Mouse (Mus musculus) kidney, embryonic 15.5 days (tissue): Measurements from ENCODE around the gene Mvp. TPM values are rescaled to one million over a fixed set of nuclear protein-coding genes. Genes with fewer than 3 reads are reported as not detected.

ENCODE experiments used
- ATAC-seq: fragments of 200-750 bp; cut with Nextera tagmentation; replicated peaks from 2 replicates; pipeline ENCODE4 v1.8.0; 2017; ENCODE audit warnings: moderate TSS enrichment; ENCODE audit not compliant: low FRiP score
- H3K27ac ChIP-seq: fragments of 300-500 bp; sonication (generic); 2 replicates; pipeline ENCODE4 v1.5.1; 2015; ENCODE audit warnings: mild to moderate bottlenecking, inconsistent platforms
- H3K27me3 ChIP-seq: fragments of 300-500 bp; sonication (generic); 2 replicates; pipeline ENCODE4 v1.6.1; 2015; ENCODE audit warnings: inconsistent platforms
- H3K36me3 ChIP-seq: fragments of 300-500 bp; sonication (generic); 2 replicates; pipeline ENCODE4 v1.6.1; 2015; ENCODE audit warnings: inconsistent platforms
- H3K4me1 ChIP-seq: fragments of 300-500 bp; sonication (generic); 2 replicates; pipeline ENCODE4 v1.6.1; 2015; ENCODE audit warnings: inconsistent platforms
- H3K4me2 ChIP-seq: fragments of 300-500 bp; sonication (generic); 2 replicates; pipeline ENCODE4 v1.6.1; 2015; ENCODE audit warnings: moderate library complexity, mild to moderate bottlenecking, inconsistent platforms
- H3K4me3 ChIP-seq: fragments of 300-500 bp; sonication (generic); replicated peaks from 2 replicates; pipeline ENCODE4 v1.5.1; 2015; ENCODE audit warnings: mild to moderate bottlenecking, inconsistent platforms
- H3K9ac ChIP-seq: fragments of 300-500 bp; sonication (generic); 2 replicates; pipeline ENCODE4 v1.6.1; 2015; ENCODE audit warnings: mild to moderate bottlenecking, inconsistent platforms
- H3K9me3 ChIP-seq: fragments of 300-500 bp; sonication (generic); replicated peaks from 2 replicates; pipeline ENCODE4 v1.6.1; 2016; ENCODE audit warnings: inconsistent platforms
- WGBS: fragments of 180-500 bp; shearing (Covaris S2); methylation state at CpG from one replicate; pipeline ENCODE4 v1.1.7; 2015; ENCODE audit warnings: mixed read lengths; 5-methylcytosine and 5-hydroxymethylcytosine counted together
- polyA plus RNA-seq: library from polyadenylated mRNA; unstranded; fragments of >200 nt; fragmentation: Nextera tagmentation; extraction: Ambion mirVana; gene quantifications from 2 replicates; pipeline ENCODE4 v1.2.1, GENCODE M21; 2015

The Mvp gene
- polyA plus RNA-seq, 1 experiment from 2014 or later, result 16.8 TPM

GRCm38 (mm10) chr7:127017950-127018345 lies 3.5 kb upstream of the Mvp start:
- H3K9me3 ChIP-seq, result no peaks in the 10 kb centered on the region
- no peaks in the 10 kb centered on the region for H3K27me3 ChIP-seq
- H3K27ac ChIP-seq, result peak overlapping the region; percentile 96
- 32% methylated on average over 6 of the region's 6 CpGs for WGBS
- H3K36me3 ChIP-seq, result peaks cover 34% of the 10 kb centered on the region
- peak overlapping the region; percentile 69 for H3K4me3 ChIP-seq
- H3K4me2 ChIP-seq, result peak overlapping the region; percentile 92
- ATAC-seq, result no peak
- peak overlapping the region; percentile 43; the same call in 1 of the 2 replicates for H3K9ac ChIP-seq
- peaks cover 87% of the 10 kb centered on the region for H3K4me1 ChIP-seq

- Histone ChIP-seq H3K9ac (peak within 1 kb of the TSS; percentile 81), H3K27me3 (no peaks in the 10 kb centered on the region), H3K27ac (peak within 1 kb of the TSS; percentile 96), H3K9me3 (no peaks in the 10 kb centered on the region), H3K4me1 (peaks cover 81% of the 10 kb centered on the region), H3K4me3 (peak within 1 kb of the TSS; percentile 69), H3K36me3 (peaks cover 34% of the 10 kb centered on the region), H3K4me2 (peak within 1 kb of the TSS; percentile 92)
- ATAC-seq, result peak; percentile 76
- 4% methylated on average over 39 of the region's 39 CpGs for WGBS
Measured at GRCm38 (mm10) chr7:127016971-127017949, 2.8 kb upstream of the Mvp start, which contains the start of gene Pagr1a. Gene Pagr1a, minus strand, starts transcription at chr7:127017352.

- under 1% methylated on average over 22 of the region's 22 CpGs for WGBS
- peak overlapping the region; percentile 81 for H3K9ac ChIP-seq
- H3K4me1 ChIP-seq, result peaks cover 74% of the 10 kb centered on the region
- H3K9me3 ChIP-seq, result no peaks in the 10 kb centered on the region
- peak overlapping the region; percentile 96 for H3K27ac ChIP-seq
- H3K4me3 ChIP-seq, result peak overlapping the region; percentile 69
- H3K4me2 ChIP-seq, result peak overlapping the region; percentile 92
- peaks cover 30% of the 10 kb centered on the region for H3K36me3 ChIP-seq
- ATAC-seq, result peak; percentile 38
- H3K27me3 ChIP-seq, result no peaks in the 10 kb centered on the region
Measured at GRCm38 (mm10) chr7:127016486-127016938, 2.1 kb upstream of the Mvp start.

GRCm38 (mm10) chr7:127016481-127016485 lies 1.9 kb upstream of the Mvp start, which contains the start of gene Pagr1b:
Gene Pagr1b, minus strand, starts transcription at chr7:127016484.
- no peak for ATAC-seq
- H3K9ac ChIP-seq, result peak within 1 kb of the TSS; percentile 81
- H3K4me1 ChIP-seq, result peaks cover 71% of the 10 kb centered on the region
- H3K36me3 ChIP-seq, result peaks cover 29% of the 10 kb centered on the region
- peak within 1 kb of the TSS; percentile 96 for H3K27ac ChIP-seq
- peak within 1 kb of the TSS; percentile 92 for H3K4me2 ChIP-seq
- H3K4me3 ChIP-seq, result peak within 1 kb of the TSS; percentile 69
- H3K27me3 ChIP-seq, result no peaks in the 10 kb centered on the region
- H3K9me3 ChIP-seq, result no peaks in the 10 kb centered on the region

GRCm38 (mm10) chr7:127016081-127016480 lies 1.7 kb upstream of the Mvp start:
- Histone ChIP-seq H3K4me1 (peaks cover 69% of the 10 kb centered on the region), H3K9ac (peak overlapping the region; percentile 81), H3K27ac (peak overlapping the region; percentile 96), H3K4me2 (peak overlapping the region; percentile 92), H3K27me3 (no peaks in the 10 kb centered on the region), H3K4me3 (peak overlapping the region; percentile 69), H3K36me3 (peaks cover 29% of the 10 kb centered on the region), H3K9me3 (no peaks in the 10 kb centered on the region)
- under 1% methylated on average over 10 of the region's 10 CpGs for WGBS
- ATAC-seq, result peak; percentile 42

- Histone ChIP-seq H3K27ac (peak overlapping the region; percentile 96; the same call in 1 of the 2 replicates), H3K27me3 (no peaks in the 10 kb centered on the region), H3K9me3 (no peaks in the 10 kb centered on the region), H3K4me2 (peak overlapping the region; percentile 92), H3K9ac (peak overlapping the region; percentile 39; the same call in 1 of the 2 replicates), H3K4me3 (peak overlapping the region; percentile 54; the same call in 1 of the 2 replicates), H3K36me3 (peaks cover 29% of the 10 kb centered on the region), H3K4me1 (peaks cover 59% of the 10 kb centered on the region)
- 91% methylated on average over 12 of the region's 12 CpGs for WGBS
- ATAC-seq, result no peak
Measured at GRCm38 (mm10) chr7:127014993-127015392, 572 bp upstream of the Mvp start.

- no peak overlapping the region for H3K27ac ChIP-seq
- ATAC-seq, result no peak
Measured at GRCm38 (mm10) chr7:127013385-127013784, 1.0 kb downstream of the Mvp start.

GRCm38 (mm10) chr7:127012845-127013244 lies 1.6 kb downstream of the Mvp start:
- Histone ChIP-seq H3K36me3 (peaks cover 29% of the 10 kb centered on the region), H3K9ac (no peak overlapping the region), H3K9me3 (no peaks in the 10 kb centered on the region), H3K4me1 (peaks cover 57% of the 10 kb centered on the region), H3K27ac (no peak overlapping the region), H3K27me3 (no peaks in the 10 kb centered on the region), H3K4me3 (no peak overlapping the region), H3K4me2 (no peak overlapping the region)
- no peak for ATAC-seq
- 93% methylated on average over 10 of the region's 10 CpGs for WGBS

More at GRCm38 (mm10) chr7:127013385-127013784, 1.0 kb downstream of the Mvp start:
- 92% methylated on average over 6 of the region's 6 CpGs for WGBS
- Histone ChIP-seq H3K9me3 (no peaks in the 10 kb centered on the region), H3K36me3 (peaks cover 29% of the 10 kb centered on the region), H3K9ac (no peak overlapping the region; the same call in 1 of the 2 replicates), H3K4me2 (peak overlapping the region; percentile 92; the same call in 1 of the 2 replicates), H3K27me3 (no peaks in the 10 kb centered on the region), H3K4me1 (peaks cover 59% of the 10 kb centered on the region), H3K4me3 (no peak overlapping the region)

GRCm38 (mm10) chr7:127012374-127012773 lies 2.0 kb downstream of the Mvp start:
- H3K9ac ChIP-seq, result no peak overlapping the region
- H3K4me3 ChIP-seq, result no peak overlapping the region
- WGBS, result 78% methylated on average over 6 of the region's 6 CpGs
- no peaks in the 10 kb centered on the region for H3K9me3 ChIP-seq
- ATAC-seq, result no peak
- peaks cover 29% of the 10 kb centered on the region for H3K36me3 ChIP-seq
- peaks cover 53% of the 10 kb centered on the region for H3K4me1 ChIP-seq
- H3K27ac ChIP-seq, result no peak overlapping the region
- H3K27me3 ChIP-seq, result no peaks in the 10 kb centered on the region
- no peak overlapping the region for H3K4me2 ChIP-seq

GRCm38 (mm10) chr7:127011717-127012116 lies 2.7 kb downstream of the Mvp start:
- no peak overlapping the region for H3K27ac ChIP-seq
- 80% methylated on average over 2 of the region's 2 CpGs for WGBS

GRCm38 (mm10) chr7:127011051-127011450 lies 3.4 kb downstream of the Mvp start:
- H3K36me3 ChIP-seq, result peaks cover 29% of the 10 kb centered on the region
- no peaks in the 10 kb centered on the region for H3K27me3 ChIP-seq
- 85% methylated on average over 2 of the region's 2 CpGs for WGBS
- H3K4me2 ChIP-seq, result no peak overlapping the region
- no peak for ATAC-seq
- no peak overlapping the region for H3K4me3 ChIP-seq
- no peak overlapping the region for H3K27ac ChIP-seq
- H3K4me1 ChIP-seq, result peaks cover 51% of the 10 kb centered on the region
- H3K9me3 ChIP-seq, result no peaks in the 10 kb centered on the region
- no peak overlapping the region for H3K9ac ChIP-seq

More at GRCm38 (mm10) chr7:127011717-127012116, 2.7 kb downstream of the Mvp start:
- no peak for ATAC-seq
- peaks cover 29% of the 10 kb centered on the region for H3K36me3 ChIP-seq
- H3K4me2 ChIP-seq, result no peak overlapping the region
- no peaks in the 10 kb centered on the region for H3K9me3 ChIP-seq
- no peak overlapping the region for H3K9ac ChIP-seq
- no peak overlapping the region for H3K4me3 ChIP-seq
- peaks cover 53% of the 10 kb centered on the region for H3K4me1 ChIP-seq
- no peaks in the 10 kb centered on the region for H3K27me3 ChIP-seq

- H3K4me2 ChIP-seq, result no peak overlapping the region
- ATAC-seq, result no peak
- H3K36me3 ChIP-seq, result peaks cover 18% of the 10 kb centered on the region
- WGBS, result 76% methylated on average over 17 of the region's 17 CpGs
- H3K4me1 ChIP-seq, result peaks cover 36% of the 10 kb centered on the region
- H3K9ac ChIP-seq, result no peak overlapping the region
- no peaks in the 10 kb centered on the region for H3K27me3 ChIP-seq
- peak overlapping the region; percentile 89 for H3K27ac ChIP-seq
- H3K4me3 ChIP-seq, result no peak overlapping the region
- no peaks in the 10 kb centered on the region for H3K9me3 ChIP-seq
Measured at GRCm38 (mm10) chr7:127009307-127010085, 4.9 kb downstream of the Mvp start.
